Mouse (Mus musculus) CH12.LX (cell line): ENCODE results near the gene Apln.

Source experiments
- CTCF ChIP-seq, 2 experiments: IDR thresholded peaks in 1 of 2; conservative IDR thresholded peaks in 1 of 2; 2 replicates each; pipeline ENCODE4 v1.5.1; 2011 to 2012; ENCODE audit warnings: low read depth in 2 of 2, low read length in 2 of 2, improper control_type of control experiment in 1 of 2, inconsistent platforms in 1 of 2, mild to moderate bottlenecking in 1 of 2, moderate library complexity in 1 of 2
- E2F4 ChIP-seq: IDR thresholded peaks from 2 replicates; pipeline ENCODE4 v1.6.1; 2011; ENCODE audit warnings: low read depth, low read length, improper control_type of control experiment; ENCODE audit not compliant: insufficient replicate concordance
- ELF1 ChIP-seq: IDR thresholded peaks from 2 replicates; pipeline ENCODE4 v1.6.1; 2014; ENCODE audit warnings: low read depth, mild to moderate bottlenecking, inconsistent platforms, low read length, improper control_type of control experiment
- EP300 ChIP-seq: IDR thresholded peaks from 2 replicates; pipeline ENCODE4 v1.6.1; 2011; ENCODE audit warnings: low read length, improper control_type of control experiment
- IRF4 ChIP-seq: IDR thresholded peaks from 2 replicates; pipeline ENCODE4 v1.6.1; 2014; ENCODE audit warnings: low read depth, mild to moderate bottlenecking, inconsistent platforms, low read length, improper control_type of control experiment
- KAT2A ChIP-seq: IDR thresholded peaks from 2 replicates; pipeline ENCODE4 v1.6.1; 2012; ENCODE audit warnings: low read length, improper control_type of control experiment, inconsistent platforms; ENCODE audit not compliant: insufficient replicate concordance
- POLR2A ChIP-seq: IDR thresholded peaks from 2 replicates; pipeline ENCODE4 v1.6.1; 2011; ENCODE audit warnings: low read depth, mild to moderate bottlenecking, improper control_type of control experiment, low read length
- TCF12 ChIP-seq: IDR thresholded peaks from 2 replicates; pipeline ENCODE4 v1.6.1; 2014; ENCODE audit warnings: low read depth, mild to moderate bottlenecking, inconsistent platforms, low read length, improper control_type of control experiment
- USF1 ChIP-seq: IDR thresholded peaks from 2 replicates; pipeline ENCODE4 v1.6.1; 2014; ENCODE audit warnings: low read depth, mild to moderate bottlenecking, inconsistent platforms, low read length, improper control_type of control experiment
- ZKSCAN1 ChIP-seq: IDR thresholded peaks from 2 replicates; pipeline ENCODE4 v1.6.1; 2012; ENCODE audit warnings: low read depth, inconsistent platforms, low read length, improper control_type of control experiment, borderline replicate concordance
- ZMIZ1 ChIP-seq: IDR thresholded peaks from 2 replicates; pipeline ENCODE4 v1.6.1; 2012; ENCODE audit warnings: low read depth, mild to moderate bottlenecking, inconsistent platforms, low read length, improper control_type of control experiment

- TF ChIP-seq EP300 (no peak), CTCF (conservative IDR thresholded peaks at IDR 0.05 in 1 of 2, IDR thresholded peaks at IDR 0.05 in 1 of 2; ENCODE audit: low read depth in 2 of 2, low read length in 2 of 2) (no peak), TCF12 (no peak), POLR2A (no peak), E2F4 (no peak), USF1 (no peak), IRF4 (no peak), ZKSCAN1 (no peak), ZMIZ1 (no peak), ELF1 (no peak), KAT2A (no peak)
These were observed 29.9 kb downstream of the Apln start for GRCm38 (mm10) chrX:48004786-48005185.
